Mouse (Mus musculus): ENCODE data around the gene Psmg1. TPM values are rescaled to one million over a fixed set of nuclear protein-coding genes. Genes with fewer than 3 reads are reported as not detected.

Gene Psmg1
- 40.0 and 43.2 TPM in 2 replicates for polyA plus RNA-seq (2021; fragmentation: Nextera tagmentation)
- long read RNA-seq, experiment 1, transcript Psmg1-201 (7 exons, 1,044 nt) = major isoform, 37 of 39 reads
- long read RNA-seq, experiment 1, partial matches to known transcripts = 2 of 39 reads
- long read RNA-seq, experiment 1, other reads (novel, unspliced or antisense) = 0 of 39 reads
- long read RNA-seq, experiment 2, transcript Psmg1-201 (7 exons, 1,044 nt) = major isoform, 32 of 35 reads
- long read RNA-seq, experiment 2, partial matches to known transcripts = 2 of 35 reads
- long read RNA-seq, experiment 2, other reads (novel, unspliced or antisense) = 1 of 35 reads

GRCm38 (mm10) chr16:95990462-95991121 lies at the start of gene Psmg1:
Gene Psmg1 (minus strand): TSS chr16:95990960.

Small RNAs within 50 kb of the gene (microRNA-seq; reads per million reads assigned to microRNA genes)
- not detected for gene Gm27833

Other genes starting within 250 kb of the Psmg1 start
- 67.6 and 72.7 TPM in 2 replicates for gene Brwd1, start 91.6 kb upstream of the Psmg1 start, polyA plus RNA-seq (2021; fragmentation: Nextera tagmentation)
- gene Hmgn1, start 136.8 kb upstream of the Psmg1 start, polyA plus RNA-seq (2021; fragmentation: Nextera tagmentation) = 75.6 and 80.4 TPM in 2 replicates
- gene Wrb, start 154.4 kb upstream of the Psmg1 start, polyA plus RNA-seq (2021; fragmentation: Nextera tagmentation) = 101 and 131 TPM in 2 replicates
- 0.73 and 0.80 TPM in 2 replicates for gene Lca5l, start 201.3 kb upstream of the Psmg1 start, polyA plus RNA-seq (2021; fragmentation: Nextera tagmentation)
- gene Sh3bgr, start 209.5 kb upstream of the Psmg1 start, polyA plus RNA-seq (2021; fragmentation: Nextera tagmentation) = 1.8 and 2.1 TPM in 2 replicates
- gene B3galt5, start 244.8 kb upstream of the Psmg1 start, polyA plus RNA-seq (2021; fragmentation: Nextera tagmentation) = 8.8 and 12.0 TPM in 2 replicates